Mouse (Mus musculus) activated CD4-positive, CD25-positive, alpha-beta regulatory T cell, adult 4 months (primary cell): Measurements from ENCODE around the gene Emx2. TPM values are rescaled to one million over a fixed set of nuclear protein-coding genes. Genes with fewer than 3 reads are reported as not detected.
A peak's percentile ranks its signal among the peaks of the same experiment; 100 is the strongest.

Experiments used
- ATAC-seq: one replicate; pipeline ENCODE4 v1.8.0; 2017
- polyA plus RNA-seq, 2 experiments: library from polyadenylated mRNA; unstranded; fragments of 100-300 nt; shearing (Covaris generic); gene quantifications; one replicate each; pipeline ENCODE4 v1.2.1; 2017

Gene Emx2
- polyA plus RNA-seq, result not detected

- ATAC-seq, result no peak
These were observed at the start of gene Emx2 for GRCm38 (mm10) chr19:59457951-59458742. Emx2 (plus strand) TSS chr19:59458372.

GRCm38 (mm10) chr19:59414128-59414527 is 44.0 kb upstream of the Emx2 start:
- ATAC-seq, result no peak

GRCm38 (mm10) chr19:59418024-59418423 is 40.1 kb upstream of the Emx2 start:
- ATAC-seq, result peak; percentile 85

GRCm38 (mm10) chr19:59418671-59419070 is 39.5 kb upstream of the Emx2 start:
- no peak for ATAC-seq

GRCm38 (mm10) chr19:59422393-59422792 is 35.8 kb upstream of the Emx2 start:
- ATAC-seq, result no peak

- no peak for ATAC-seq
These were observed 34.5 kb upstream of the Emx2 start for GRCm38 (mm10) chr19:59423685-59424084.

GRCm38 (mm10) chr19:59424975-59425374 is 33.2 kb upstream of the Emx2 start:
- ATAC-seq, result no peak

- ATAC-seq, result no peak
These were observed 25.9 kb upstream of the Emx2 start for GRCm38 (mm10) chr19:59432286-59432685.

- ATAC-seq, result no peak
These were observed 7.5 kb upstream of the Emx2 start for GRCm38 (mm10) chr19:59450561-59451135.

- no peak for ATAC-seq
These were observed 6.7 kb upstream of the Emx2 start for GRCm38 (mm10) chr19:59451441-59451951.

GRCm38 (mm10) chr19:59452321-59452720 is 5.9 kb upstream of the Emx2 start:
- no peak for ATAC-seq

GRCm38 (mm10) chr19:59453591-59453990 is 4.6 kb upstream of the Emx2 start:
- ATAC-seq, result no peak

GRCm38 (mm10) chr19:59454196-59454595 is 4.0 kb upstream of the Emx2 start:
- ATAC-seq, result no peak

GRCm38 (mm10) chr19:59455671-59456070 is 2.5 kb upstream of the Emx2 start:
- ATAC-seq, result no peak

- no peak for ATAC-seq
These were observed 894 bp upstream of the Emx2 start for GRCm38 (mm10) chr19:59457011-59457945.

GRCm38 (mm10) chr19:59458743-59459135 is 567 bp downstream of the Emx2 start:
- ATAC-seq, result no peak

- ATAC-seq, result no peak
These were observed 1.1 kb downstream of the Emx2 start for GRCm38 (mm10) chr19:59459158-59459781.

GRCm38 (mm10) chr19:59459811-59460241 is 1.7 kb downstream of the Emx2 start:
- no peak for ATAC-seq

- no peak for ATAC-seq
These were observed 2.4 kb downstream of the Emx2 start for GRCm38 (mm10) chr19:59460328-59461115.

GRCm38 (mm10) chr19:59461481-59462421 is 3.6 kb downstream of the Emx2 start:
- ATAC-seq, result no peak
